Mouse (Mus musculus) adrenal gland, adult 2 months (tissue): Measurements from ENCODE around the gene Fam216a. TPM values are rescaled to one million over a fixed set of nuclear protein-coding genes. Genes with fewer than 3 reads are reported as not detected.

Source experiments
- DNase-seq: peaks from one replicate; pipeline ENCODE4 v3.0.0; 2021
- polyA plus RNA-seq: library from polyadenylated mRNA; depleted of rRNA; stranded (reverse); fragments of >200 nt; gene quantifications from 2 replicates; pipeline ENCODE4 v1.2.3, GENCODE M21; 2012
- total RNA-seq, 2 experiments: library from RNA; stranded (reverse); gene quantifications; 2 replicates each; pipeline ENCODE4 v1.2.3; 2021

Fam216a gene
- total and polyA plus RNA-seq, 3 experiments: 24.2 to 38.5 (median 24.7) TPM

DNA sequence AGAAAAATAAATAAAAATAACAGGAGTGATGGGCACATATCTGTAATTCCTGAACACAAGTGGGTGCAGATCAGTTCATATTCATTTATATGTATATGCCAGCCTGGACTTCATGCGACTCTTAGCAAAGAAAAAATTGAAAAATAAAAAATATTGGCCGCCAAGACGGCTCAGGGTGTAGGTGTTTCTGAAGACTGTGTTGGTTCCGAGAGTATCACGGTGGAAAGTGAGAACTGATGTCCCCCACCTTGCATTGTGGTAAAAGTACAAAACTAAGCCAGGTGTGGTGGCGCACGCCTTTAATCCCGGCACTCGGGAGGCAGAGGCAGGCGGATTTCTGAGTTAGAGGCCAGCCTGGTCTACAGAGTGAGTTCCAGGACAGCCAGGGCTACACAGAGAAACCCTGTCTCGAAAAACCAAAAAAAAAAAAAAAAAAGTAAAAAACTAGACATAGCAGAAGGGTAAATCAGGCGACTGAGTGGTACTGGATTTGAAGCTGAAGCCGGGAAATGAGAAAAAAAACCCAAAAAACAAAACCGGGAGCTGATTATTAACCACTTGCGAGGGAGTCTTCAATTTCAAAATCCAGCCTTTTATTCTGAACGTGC, 19.1 kb upstream of the Fam216a start:
- DNase-seq: no peak

DNA sequence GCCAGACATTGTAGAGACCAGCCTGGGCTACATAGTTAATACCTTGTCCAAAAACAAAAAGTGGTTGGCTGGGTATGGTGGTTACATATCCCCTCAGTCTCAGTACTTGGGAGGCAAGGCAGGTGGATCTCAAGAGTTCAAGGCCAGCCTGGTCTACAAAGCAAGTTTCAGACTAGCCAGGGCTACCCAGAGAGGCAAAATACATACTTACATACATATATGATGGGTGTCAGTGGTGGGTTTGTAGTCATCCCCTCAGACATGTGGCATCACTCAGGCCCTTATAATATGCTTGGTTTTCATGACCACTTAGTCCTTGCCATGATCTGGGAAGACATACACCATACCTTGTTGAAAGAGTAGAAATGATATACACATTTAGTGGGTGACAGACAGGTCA, 18.5 kb upstream of the Fam216a start:
- DNase-seq: no peak

DNA sequence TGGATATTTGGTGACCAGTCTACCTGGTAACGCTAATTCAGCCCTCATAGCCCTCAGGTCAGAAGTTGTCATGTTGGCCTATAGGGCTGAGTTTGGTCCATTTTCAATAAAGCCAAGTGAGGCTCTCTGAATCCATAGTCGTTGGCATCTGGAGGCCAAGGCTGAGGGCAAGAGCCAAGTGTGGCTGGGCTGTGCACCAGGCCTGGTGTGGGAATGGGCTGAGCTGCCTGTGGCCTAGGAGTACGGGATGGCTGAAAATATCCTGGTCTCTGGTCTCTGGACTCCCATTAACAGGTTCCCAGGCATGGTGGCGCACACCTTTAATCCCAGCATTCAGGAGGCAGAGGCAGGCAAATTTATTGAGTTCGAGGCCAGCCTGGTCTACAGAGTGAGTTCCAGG, 17.8 kb upstream of the Fam216a start:
- DNase-seq: no peak

DNA sequence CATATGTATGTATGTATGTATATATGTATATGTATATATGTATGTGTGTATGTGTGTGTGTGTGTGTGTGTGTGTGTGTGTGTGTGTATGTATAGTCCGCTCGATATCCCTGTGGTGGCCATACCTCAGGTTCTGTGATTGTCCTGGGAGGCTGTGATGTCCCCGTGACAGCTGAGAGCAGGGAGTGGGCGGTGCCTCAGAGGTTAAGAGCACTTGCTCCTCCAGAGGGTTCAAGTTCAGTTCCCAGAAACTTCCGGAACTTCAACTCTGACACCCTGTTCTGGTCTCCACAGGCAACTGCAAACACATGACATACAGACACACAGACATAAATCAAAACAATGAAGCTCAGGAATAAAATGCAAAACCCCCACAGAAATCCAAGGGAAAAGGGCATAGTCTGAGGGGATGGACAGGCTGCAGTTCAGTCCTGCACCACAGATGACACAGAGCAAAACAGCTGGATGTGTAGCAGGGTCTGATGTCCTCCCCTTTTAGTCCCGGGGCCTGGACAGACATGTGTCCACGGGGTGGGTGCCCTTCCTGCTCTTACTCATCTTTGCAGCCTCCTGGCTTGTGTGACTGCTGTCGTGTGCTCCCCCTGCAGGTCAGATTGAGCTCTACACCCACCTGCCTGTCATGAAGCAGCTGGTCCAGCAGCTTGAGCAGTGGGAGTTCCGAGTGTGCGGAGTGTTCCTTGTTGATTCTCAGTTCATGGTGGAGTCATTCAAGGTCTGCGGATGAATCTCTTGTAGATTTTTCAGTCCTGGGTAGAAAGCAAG, 7.4 kb upstream of the Fam216a start:
- peak; percentile 80 for DNase-seq

DNA sequence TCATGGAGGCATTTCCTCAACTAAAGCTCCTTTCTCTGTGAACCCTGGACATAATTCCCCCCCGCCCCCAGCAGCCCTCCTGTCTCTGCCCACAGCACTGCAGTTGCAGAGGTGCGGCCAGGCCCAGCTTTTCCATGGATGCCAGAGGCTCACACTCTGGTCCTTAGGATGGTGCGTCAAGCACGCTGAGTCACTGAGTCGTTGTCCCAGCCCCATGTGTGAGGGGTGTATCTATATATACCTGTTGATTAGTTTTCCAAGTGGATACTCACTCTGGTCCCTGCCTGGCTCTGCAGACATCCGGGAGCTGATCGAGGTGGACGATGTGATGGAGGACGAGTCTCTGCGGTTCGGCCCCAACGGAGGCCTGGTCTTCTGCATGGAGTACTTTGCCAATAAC, 6.0 kb upstream of the Fam216a start:
- no peak for DNase-seq

DNA sequence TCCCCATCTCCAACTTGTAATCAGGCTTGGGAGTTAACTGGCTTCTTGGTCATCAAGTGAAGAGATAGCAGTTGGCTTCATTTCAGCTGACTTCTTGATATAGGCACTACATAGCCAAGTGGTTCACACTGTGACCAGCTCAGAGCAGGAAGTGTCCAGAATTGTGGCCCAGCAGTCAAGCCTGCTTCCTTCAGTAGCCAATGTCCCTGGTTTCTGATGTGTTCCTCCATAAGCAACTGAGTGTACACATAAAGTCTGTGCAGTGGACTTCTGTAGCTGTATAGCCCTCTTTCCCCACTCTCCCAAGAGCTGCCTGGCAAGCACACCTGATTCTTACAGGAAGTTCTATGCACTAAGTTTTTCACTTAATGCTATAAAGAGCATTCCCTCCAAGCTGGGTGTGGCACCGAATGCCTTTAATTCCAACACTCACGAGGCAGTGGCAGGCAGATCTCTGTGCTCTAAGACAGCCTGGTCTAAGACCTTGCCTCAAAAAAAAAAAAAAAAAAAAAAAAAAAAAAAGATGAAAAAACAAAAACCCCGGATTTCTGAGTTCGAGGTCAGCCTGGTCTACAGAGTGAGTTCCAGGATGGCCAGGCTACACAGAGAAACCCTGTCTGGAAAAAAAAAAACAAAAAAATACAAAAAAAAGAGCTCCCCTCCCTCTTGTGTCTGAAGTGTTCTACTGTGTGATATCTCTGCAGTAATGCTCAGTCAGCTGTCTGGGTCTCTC, 5.1 kb upstream of the Fam216a start:
- DNase-seq: no peak

DNA sequence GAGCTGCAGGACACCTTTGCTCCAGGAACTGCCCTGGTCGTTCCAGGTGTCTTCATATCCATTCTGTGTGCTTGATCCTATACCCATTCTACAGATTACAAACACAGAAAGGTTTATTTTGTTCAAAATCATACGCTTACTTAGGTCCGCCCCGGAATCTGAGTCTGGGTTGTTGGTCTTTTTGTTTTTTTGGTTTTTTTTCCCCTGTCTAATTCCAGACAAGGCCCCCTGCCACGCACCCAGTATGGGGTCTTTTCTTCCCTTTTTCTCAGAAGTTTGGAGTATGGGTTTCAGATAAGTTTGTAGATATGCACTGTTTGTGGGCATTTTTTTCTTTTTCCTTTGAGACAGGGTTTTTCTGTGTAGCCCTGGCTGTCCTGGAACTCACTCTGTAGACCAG, 714 bp upstream of the Fam216a start:
- DNase-seq: no peak

DNA sequence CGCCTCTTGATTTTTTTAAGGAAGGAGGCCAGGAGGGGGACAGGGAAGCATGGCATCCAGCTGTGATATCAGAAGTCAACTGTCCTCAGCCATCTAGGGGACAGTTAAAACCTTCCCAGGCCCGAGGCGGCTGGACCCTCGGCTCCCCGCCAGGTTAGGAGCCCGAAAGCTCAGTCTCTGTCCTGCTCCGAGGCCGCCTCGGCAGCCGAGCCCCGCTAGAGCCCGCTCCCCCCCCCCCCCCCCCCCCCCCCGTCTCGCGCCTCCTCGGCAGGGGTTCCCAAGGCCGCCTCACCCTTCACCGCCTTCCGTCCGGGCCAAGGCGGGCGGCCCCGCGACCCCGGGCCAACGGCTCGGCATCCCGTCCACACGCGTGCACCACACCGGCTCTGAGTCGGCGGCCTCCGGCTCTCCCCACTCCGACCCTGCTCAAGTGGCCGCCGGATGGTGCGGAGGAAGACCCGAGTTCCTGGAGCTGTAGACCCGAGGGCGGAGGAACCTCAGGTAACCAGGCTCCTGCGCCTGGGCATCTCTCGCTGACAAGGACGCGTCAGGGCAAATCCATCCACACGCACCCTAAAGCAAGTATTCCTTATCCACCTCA, 473 bp downstream of the Fam216a start, which contains the start of gene Gpn3:
TSS of gene Gpn3 (plus strand) at position 286 of the 601 bp plus-strand sequence.
- DNase-seq: no peak

DNA sequence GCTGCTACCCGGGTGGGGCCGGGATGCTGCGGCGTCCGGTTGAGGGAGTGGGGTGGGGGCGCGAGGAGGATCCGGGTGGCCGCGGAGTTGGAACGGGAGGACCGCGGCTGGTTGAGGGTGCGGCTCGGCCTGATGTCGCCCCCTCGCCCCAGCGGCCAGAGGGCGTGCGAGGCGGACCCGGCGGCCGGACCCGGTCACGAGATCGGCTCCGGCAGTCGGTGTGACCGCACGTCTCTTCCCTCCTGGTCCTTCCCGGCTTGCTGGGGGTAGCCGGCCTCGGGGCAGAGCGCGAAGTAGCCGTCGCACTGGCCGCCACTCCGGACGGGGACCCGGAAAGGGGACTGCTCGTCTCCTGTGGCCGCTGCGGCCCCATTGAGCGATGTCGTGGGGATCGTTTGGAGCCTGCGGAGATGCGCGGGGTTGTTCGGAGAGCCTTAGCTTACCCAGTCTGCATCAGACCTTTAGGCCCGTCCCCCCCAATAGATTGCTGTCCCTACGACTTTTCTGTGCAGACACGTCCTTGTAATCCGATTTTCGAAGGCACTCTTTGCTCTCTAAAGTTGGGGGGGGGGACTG, 17.6 kb downstream of the Fam216a start:
- DNase-seq: no peak

DNA sequence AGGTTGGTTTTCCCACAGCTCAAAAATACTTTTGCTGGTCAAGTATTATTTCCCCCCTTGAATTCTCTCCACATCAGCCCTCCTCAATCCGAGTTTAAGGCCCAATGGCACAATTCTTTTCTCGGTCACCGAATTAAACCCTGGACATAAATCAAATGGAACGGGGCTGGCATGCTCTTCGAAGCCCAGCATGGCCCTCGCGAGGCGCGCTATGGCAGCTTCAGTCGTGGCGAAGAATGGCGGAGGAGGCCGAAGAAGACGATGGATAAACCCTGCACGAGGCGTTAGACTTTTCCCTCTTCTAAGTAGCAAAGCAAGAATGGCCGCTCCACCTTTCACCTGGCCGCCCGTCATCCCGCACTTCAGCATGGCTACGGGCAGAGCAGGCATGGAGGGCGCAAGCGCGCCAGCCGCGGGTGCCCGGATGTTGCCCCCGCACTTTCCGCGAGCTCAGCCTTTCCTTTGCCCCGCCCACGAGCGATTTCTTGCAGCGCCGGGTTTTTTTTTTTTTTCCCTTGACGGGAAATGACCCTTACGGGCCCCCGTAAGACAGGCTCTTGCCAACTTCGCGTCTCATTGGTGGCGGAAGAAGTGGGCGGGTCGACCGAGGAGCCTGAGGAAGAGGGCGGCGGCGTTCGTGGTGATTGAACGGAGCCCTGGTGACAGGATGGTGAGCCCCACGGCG, 18.2 kb downstream of the Fam216a start, which contains the start of the genes Rad9b and Vps29:
TSS of gene Rad9b (minus strand) at position 427 of the 685 bp plus-strand sequence.
TSS of gene Vps29 (plus strand) at position 563 of the 685 bp plus-strand sequence.
- DNase-seq: peak; percentile 98

DNA sequence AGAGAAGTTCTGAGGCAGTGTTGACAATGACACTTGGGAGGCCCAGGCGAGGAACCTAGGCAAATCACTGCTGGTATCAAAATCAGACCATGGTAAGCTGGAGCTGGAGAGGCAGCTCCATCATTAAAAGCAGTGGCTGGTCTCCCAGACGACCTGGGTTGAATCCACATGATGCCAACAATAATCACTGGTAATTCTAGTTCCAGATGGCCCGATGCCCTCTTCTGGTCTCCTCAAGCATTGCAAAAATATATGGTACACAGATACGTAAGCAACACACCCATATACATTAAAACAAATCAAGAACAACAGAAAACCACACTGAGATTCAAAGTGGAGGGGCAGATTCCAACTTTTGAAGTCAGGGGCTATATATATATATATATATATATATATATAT, 26.4 kb downstream of the Fam216a start:
- no peak for DNase-seq

DNA sequence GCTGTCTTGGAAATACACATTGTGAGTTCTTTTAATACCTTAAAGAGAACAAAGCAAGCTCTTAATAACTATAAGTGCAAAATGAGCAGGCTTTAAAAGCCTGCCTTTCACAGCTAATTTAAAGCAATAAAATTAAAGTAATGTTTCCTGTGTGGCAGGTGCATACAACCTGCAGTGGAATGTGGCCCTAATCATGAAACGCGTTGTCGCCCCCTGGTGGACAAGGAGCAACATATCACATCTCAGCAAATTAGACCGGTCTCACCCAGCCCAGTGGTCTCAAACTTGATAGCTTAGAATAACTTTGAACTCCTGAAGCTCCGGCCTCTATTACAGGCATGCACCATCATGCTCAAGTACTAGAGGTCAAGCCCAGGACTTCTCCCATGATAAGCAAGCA, 27.9 kb downstream of the Fam216a start:
- DNase-seq: peak; percentile 60

DNA sequence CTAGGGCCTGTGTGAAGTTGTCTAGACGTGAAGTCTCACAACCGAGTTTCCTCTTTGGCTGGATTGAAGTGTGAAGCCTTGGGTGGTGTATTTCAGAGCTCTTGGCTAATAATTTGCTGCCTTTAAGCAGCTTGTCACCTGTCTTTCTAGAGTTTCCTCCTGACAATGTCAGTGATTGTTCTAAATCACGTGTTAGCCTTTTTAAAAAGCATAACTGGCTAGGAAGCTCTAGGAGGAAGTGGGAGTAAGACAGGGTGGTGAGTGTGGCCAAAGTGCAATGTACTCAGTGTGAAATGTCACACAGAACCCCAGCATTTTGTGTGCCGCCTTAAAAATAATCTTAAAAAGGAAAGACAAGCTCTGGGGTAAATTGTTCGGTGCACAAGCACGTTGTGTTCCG, 28.4 kb downstream of the Fam216a start:
- DNase-seq: no peak

DNA sequence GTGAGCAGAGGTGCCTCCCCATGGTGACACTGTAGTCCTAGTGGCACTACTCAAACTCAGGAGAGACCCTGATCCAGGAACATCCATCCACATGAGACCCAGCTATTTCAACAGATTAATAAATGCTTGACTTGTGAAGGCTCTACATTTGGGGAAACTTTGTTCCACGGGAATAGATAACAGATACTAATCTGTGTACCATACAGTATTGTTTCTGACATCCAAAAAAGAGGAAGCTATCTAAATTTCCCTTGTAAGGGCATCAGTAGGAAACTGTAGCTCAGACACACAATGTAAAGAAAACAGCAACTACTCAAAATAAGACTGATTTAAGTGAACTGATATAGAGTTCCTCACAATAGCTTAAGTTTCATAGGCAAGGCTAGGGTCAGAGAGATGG, 29.3 kb downstream of the Fam216a start:
- DNase-seq: no peak

DNA sequence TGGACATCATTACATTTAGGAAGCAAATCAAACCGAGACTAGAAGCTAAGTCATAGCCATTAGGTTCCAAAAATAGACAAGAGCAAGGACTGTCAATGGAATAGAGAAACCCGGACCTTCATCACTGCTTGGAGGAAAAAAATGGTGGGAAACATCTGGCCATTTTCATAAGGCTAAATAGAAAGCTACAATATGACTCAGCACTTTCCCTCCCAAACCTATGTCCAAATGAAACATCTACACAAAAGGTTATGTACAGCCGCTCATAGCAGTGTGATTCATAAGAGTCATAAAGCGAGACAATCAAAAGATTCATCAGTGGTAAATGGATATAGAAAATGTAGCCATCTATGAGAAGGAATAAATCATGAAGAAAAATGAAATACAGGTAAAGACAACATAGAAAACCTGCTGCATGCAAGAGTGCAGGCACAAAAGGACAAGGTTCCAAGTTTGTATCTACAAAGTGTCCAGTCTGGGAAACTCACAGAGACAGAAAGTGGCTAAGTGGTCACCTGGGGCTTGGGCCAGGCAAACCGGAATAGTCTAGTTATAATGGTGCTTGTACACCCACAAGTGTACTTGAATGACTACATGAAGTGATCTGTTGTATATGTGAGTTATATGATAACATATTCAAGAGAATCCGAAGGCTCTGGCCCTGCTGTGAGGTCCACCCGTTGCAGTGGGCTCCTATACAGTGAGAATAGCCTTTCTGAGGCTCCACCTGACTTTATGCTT, 35.4 kb downstream of the Fam216a start:
- DNase-seq: no peak

DNA sequence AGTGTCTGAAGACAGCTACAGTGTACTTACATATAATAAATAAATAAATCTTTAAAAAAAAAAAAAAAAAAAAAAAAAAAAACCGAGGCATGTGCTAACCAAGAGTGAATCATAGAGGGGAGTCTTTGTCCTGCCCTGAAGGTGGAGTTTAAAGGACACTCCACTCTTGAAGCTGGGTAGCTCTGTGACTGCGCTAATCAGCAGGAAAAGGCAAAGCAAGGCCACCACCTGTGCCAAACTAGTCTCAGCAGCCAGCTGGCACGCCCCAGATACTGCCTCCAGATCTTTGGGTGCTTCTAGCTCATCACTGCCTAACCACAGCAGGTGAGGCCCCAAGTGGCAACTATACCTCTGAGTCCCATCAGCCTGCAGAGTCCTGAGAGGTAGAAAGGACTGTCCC, 37.5 kb downstream of the Fam216a start:
- no peak for DNase-seq

DNA sequence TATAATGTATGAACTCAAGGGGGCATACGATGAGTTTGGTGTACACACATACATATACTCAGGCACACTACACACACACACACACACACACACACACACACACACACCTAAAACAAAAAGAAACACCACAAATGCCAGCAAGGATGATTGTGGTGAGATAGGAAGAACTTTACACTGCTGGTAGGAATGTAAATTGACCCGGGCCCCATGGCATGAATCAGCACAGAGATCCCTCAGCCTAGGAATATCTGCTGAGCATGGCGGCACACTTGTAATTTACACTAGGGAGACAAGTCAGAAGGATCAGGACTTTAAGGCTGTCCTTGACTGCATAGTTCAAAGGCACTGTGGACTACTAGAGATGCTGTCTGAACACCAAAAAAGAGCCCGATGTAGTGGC, 41.9 kb downstream of the Fam216a start:
- DNase-seq: no peak

DNA sequence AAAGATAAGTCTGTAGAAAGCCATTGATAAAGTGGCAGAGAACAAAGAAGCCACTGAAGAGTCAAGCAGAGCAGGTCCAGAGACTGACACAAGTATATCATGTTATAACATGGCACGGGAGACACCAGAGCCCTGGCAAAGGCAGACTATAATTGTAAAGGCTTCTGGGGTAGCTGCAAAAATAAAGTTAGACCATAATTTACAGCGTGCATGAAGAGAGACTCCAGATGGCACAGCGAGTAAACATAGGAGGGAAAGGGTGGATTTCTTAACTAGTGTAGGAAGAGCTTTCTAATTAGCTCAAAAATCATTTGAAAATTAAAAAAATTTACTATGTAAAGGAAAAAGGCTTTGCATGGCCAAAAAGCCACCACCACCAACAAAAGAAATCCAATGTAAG, 44.9 kb downstream of the Fam216a start:
- DNase-seq: no peak

DNA sequence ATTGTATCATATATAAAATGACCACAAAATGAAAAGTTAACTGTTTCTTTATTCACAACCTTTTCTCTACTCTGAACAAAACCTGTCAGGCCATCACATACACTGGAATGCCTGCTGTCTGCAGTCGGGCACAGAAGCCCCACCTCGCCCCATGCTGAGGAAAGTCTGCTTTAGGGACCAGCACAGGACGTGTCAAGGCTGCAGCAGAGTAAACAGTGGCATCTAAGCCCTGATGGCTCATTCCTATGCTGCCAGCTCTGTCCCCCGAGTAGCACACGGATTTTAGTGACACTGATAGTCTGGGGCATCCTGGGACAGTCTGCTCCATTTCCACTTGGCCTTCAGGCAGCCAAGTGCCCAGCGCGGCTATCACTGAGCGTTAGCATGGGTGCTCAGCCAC, 46.7 kb downstream of the Fam216a start:
- no peak for DNase-seq

DNA sequence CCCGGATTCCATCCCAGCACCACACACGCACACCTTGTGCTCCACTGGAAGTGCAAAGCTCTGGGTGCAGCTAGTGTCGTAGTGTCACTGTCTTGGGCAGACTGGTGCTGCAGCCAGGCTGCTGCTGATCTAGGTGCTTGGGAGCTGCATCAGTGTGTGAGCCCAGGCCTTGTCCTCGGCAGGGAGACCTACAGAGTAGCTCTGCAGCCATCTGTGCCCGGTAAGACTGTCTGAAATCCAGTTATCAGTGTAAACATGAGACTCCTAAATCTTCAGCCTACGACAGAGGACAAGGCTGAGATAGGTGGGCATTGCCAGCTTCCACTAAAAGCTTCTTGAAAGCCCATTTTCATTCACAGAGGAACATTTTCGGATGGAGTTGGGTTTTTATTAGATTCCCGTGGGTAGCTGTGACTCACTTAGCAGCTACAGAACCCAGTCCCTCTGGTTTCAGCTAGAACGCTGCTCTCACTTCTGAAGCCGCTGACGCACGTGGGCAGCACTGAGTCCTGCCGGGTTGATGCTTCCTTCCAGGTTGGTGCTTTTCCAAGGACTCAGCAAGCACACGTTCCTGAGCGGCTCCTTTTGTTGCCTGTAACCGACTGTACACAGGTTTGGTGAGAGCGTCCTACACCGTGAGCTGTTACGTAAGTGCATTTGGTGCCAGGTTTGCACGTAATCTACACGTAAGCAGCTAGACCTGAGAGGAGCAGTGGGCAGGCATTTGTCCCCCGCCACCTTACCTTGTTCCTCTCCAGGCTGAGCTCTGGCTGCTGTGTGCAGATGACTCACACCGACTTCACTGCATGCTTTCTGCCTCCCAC, 47.3 kb downstream of the Fam216a start:
- DNase-seq: peak; percentile 75
